In genomic region chr17:17293932-17294534, GRCm38 (mm10) we compare ENCODE assay signal across 8 mouse cellular contexts.
DNase-seq lines count a peak whose midpoint lies in the region; ATAC-seq lines count a peak whose summit lies in the region.
"Not testable (repeated sequence)": the region's sequence is repeated elsewhere in the genome, so short reads cannot be mapped to it uniquely, and the experiment has no call there.

No protein-coding gene starts in this region.

- peak; percentile 99 for ATAC-seq in forebrain, embryonic 14.5 days
- ATAC-seq in neural tube, embryonic 15.5 days (ENCODE audit: low FRiP score), result peak; percentile 96

- peak overlapping the region; percentile 37 for H3K4me3 ChIP-seq in forebrain, embryonic 14.5 days (ENCODE audit: low read depth, low read length)
- peak overlapping the region; percentile 54 for H3K4me3 ChIP-seq in neural tube, embryonic 15.5 days (replicated peaks)

- not testable (repeated sequence) for H3K27me3 ChIP-seq in forebrain, embryonic 14.5 days (replicated peaks; ENCODE audit: control insufficient read depth, insufficient read depth, low read length); neural tube, embryonic 15.5 days (replicated peaks)

- not testable (repeated sequence) for H3K36me3 ChIP-seq in forebrain, embryonic 14.5 days (ENCODE audit: control insufficient read depth, insufficient read depth, low read length); neural tube, embryonic 15.5 days

- WGBS in forebrain, embryonic 14.5 days, result under 1% methylated on average over 13 of the region's 13 CpGs
- 0% methylated on average over 13 of the region's 13 CpGs for WGBS in neural tube, embryonic 15.5 days

- H3K9me3 ChIP-seq in forebrain, embryonic 14.5 days (replicated peaks; ENCODE audit: control insufficient read depth, low read length); neural tube, embryonic 15.5 days (replicated peaks): not testable (repeated sequence)

- intact Hi-C loops in heart, postnatal 14 days (cut with DNase I), result loop anchor here (10.0 kb wide), 1 partner anchor 331 kb away; the partner anchor contains the start of gene Lnpep

- peak; percentile 88 for DNase-seq in ES-CJ7 (ENCODE audit: low read depth, low spot score)
- peak; percentile 83 for DNase-seq in cerebellum, adult 11 months
- peak; percentile 94 for DNase-seq in forebrain, embryonic 14.5 days (ENCODE audit: low spot score)
- DNase-seq in heart, postnatal 14 days, result peak; percentile 80 to 86
- peak; percentile 94 for DNase-seq in layer of hippocampus, adult 11-12 months (ENCODE audit: low spot score)
- DNase-seq in lung, adult 18-20 months, result peak; percentile 92 to 94
- peak; percentile 90 for DNase-seq in testis, postnatal 14 days (ENCODE audit: low spot score)

- H3K4me2 ChIP-seq in forebrain, embryonic 14.5 days (ENCODE audit: low read length), result peak overlapping the region; percentile 43
- peak overlapping the region; percentile 51 for H3K4me2 ChIP-seq in neural tube, embryonic 15.5 days

- H3K9ac ChIP-seq in forebrain, embryonic 14.5 days (ENCODE audit: low read length), result peak overlapping the region; percentile 40; the same call in 1 of the 2 replicates
- H3K9ac ChIP-seq in neural tube, embryonic 15.5 days (replicated peaks), result peak overlapping the region; percentile 47

- not testable (repeated sequence) for H3K27ac ChIP-seq in forebrain, embryonic 14.5 days (ENCODE audit: low read depth, low read length)
- H3K27ac ChIP-seq in neural tube, embryonic 15.5 days (replicated peaks), result peak overlapping the region; percentile 86

- not testable (repeated sequence) for H3K4me1 ChIP-seq in forebrain, embryonic 14.5 days (ENCODE audit: control insufficient read depth, insufficient read depth, low read length); neural tube, embryonic 15.5 days
